Mouse (Mus musculus) layer of hippocampus, postnatal 36 days (tissue): ENCODE measurements around the gene Fam92b. TPM values are rescaled to one million over a fixed set of nuclear protein-coding genes. Genes with fewer than 3 reads are reported as not detected.
A peak's percentile ranks its signal among the peaks of the same experiment; 100 is the strongest.

Experiments used
- DNase-seq, 2 experiments: peaks; one replicate each; pipeline ENCODE4 v3.0.0; 2022
- total RNA-seq, 2 experiments: library from RNA; stranded (reverse); gene quantifications; 2 replicates each; pipeline ENCODE4 v1.2.3; 2021

Fam92b gene
- total RNA-seq, 2 experiments from 2014 or later: 0.30 to 0.53 TPM

- DNase-seq: no peak
Measured at GRCm38 (mm10) chr8:120151151-120151550, 26.1 kb downstream of the Fam92b start.

- no peak for DNase-seq
Measured at GRCm38 (mm10) chr8:120150028-120150427, 27.2 kb downstream of the Fam92b start.

GRCm38 (mm10) chr8:120146051-120146450, 31.2 kb downstream of the Fam92b start:
- no peak for DNase-seq

- no peak for DNase-seq
Measured at GRCm38 (mm10) chr8:120144652-120145301, 32.5 kb downstream of the Fam92b start.

GRCm38 (mm10) chr8:120143911-120144651, 33.2 kb downstream of the Fam92b start:
- peak in 1 of 2 experiments; percentile 29 for DNase-seq

GRCm38 (mm10) chr8:120140769-120141168, 36.5 kb downstream of the Fam92b start:
- no peak for DNase-seq

GRCm38 (mm10) chr8:120138958-120139357, 38.3 kb downstream of the Fam92b start:
- no peak for DNase-seq

GRCm38 (mm10) chr8:120136618-120137017, 40.6 kb downstream of the Fam92b start:
- peak; percentile 50 to 52 for DNase-seq

GRCm38 (mm10) chr8:120135687-120136086, 41.6 kb downstream of the Fam92b start:
- DNase-seq: no peak

- DNase-seq: no peak
Measured at GRCm38 (mm10) chr8:120133169-120133568, 44.1 kb downstream of the Fam92b start.

GRCm38 (mm10) chr8:120131158-120131557, 46.1 kb downstream of the Fam92b start:
- DNase-seq: no peak

GRCm38 (mm10) chr8:120129547-120129946, 47.7 kb downstream of the Fam92b start:
- no peak for DNase-seq

GRCm38 (mm10) chr8:120126357-120127161, 50.7 kb downstream of the Fam92b start:
- DNase-seq: no peak

- DNase-seq: no peak
Measured at GRCm38 (mm10) chr8:120124836-120125389, 52.4 kb downstream of the Fam92b start.

GRCm38 (mm10) chr8:120124261-120124660, 53.0 kb downstream of the Fam92b start:
- no peak for DNase-seq

GRCm38 (mm10) chr8:120120951-120121350, 56.3 kb downstream of the Fam92b start:
- no peak for DNase-seq

GRCm38 (mm10) chr8:120119931-120120330, 57.3 kb downstream of the Fam92b start:
- DNase-seq: no peak

GRCm38 (mm10) chr8:120119429-120119828, 57.8 kb downstream of the Fam92b start:
- no peak for DNase-seq

- no peak for DNase-seq
Measured at GRCm38 (mm10) chr8:120118847-120119246, 58.4 kb downstream of the Fam92b start.

- no peak for DNase-seq
Measured at GRCm38 (mm10) chr8:120118162-120118561, 59.1 kb downstream of the Fam92b start.

GRCm38 (mm10) chr8:120116600-120116999, 60.7 kb downstream of the Fam92b start:
- DNase-seq: no peak
